Mouse (Mus musculus) thymus, postnatal 36 days (tissue): ENCODE data around the gene Npas3.

ENCODE experiments used
- DNase-seq, 2 experiments: peaks; one replicate each; pipeline ENCODE4 v3.0.0; 2022; ENCODE audit warnings: mixed read lengths in 2 of 2

Gene Npas3

GRCm38 (mm10) chr12:54067886-54068756 is 819.6 kb downstream of the Npas3 start:
- DNase-seq, result peak in 1 of 2 experiments; percentile 6

GRCm38 (mm10) chr12:54068757-54069146 is 820.3 kb downstream of the Npas3 start:
- no peak for DNase-seq

- no peak for DNase-seq
Measured at GRCm38 (mm10) chr12:54074012-54074411, 825.5 kb downstream of the Npas3 start.

- DNase-seq, result no peak
Measured at GRCm38 (mm10) chr12:54080996-54081395, 832.5 kb downstream of the Npas3 start.

- DNase-seq, result no peak
Measured at GRCm38 (mm10) chr12:54093729-54094128, 845.3 kb downstream of the Npas3 start.

- DNase-seq, result no peak
Measured at GRCm38 (mm10) chr12:54096492-54096891, 848.0 kb downstream of the Npas3 start.

- no peak for DNase-seq
Measured at GRCm38 (mm10) chr12:54098136-54098535, 849.7 kb downstream of the Npas3 start.

GRCm38 (mm10) chr12:54098785-54099184 is 850.3 kb downstream of the Npas3 start:
- peak; percentile 61 to 67 for DNase-seq

GRCm38 (mm10) chr12:54099458-54099857 is 851.0 kb downstream of the Npas3 start:
- no peak for DNase-seq

GRCm38 (mm10) chr12:54101307-54101870 is 852.9 kb downstream of the Npas3 start:
- no peak for DNase-seq

GRCm38 (mm10) chr12:54102500-54102899 is 854.0 kb downstream of the Npas3 start:
- no peak for DNase-seq

- no peak for DNase-seq
Measured at GRCm38 (mm10) chr12:54105531-54105930, 857.1 kb downstream of the Npas3 start.

- DNase-seq, result no peak
Measured at GRCm38 (mm10) chr12:54105946-54106345, 857.5 kb downstream of the Npas3 start.

GRCm38 (mm10) chr12:54110342-54110741 is 861.9 kb downstream of the Npas3 start:
- no peak for DNase-seq

GRCm38 (mm10) chr12:54110930-54111329 is 862.5 kb downstream of the Npas3 start:
- DNase-seq, result no peak

GRCm38 (mm10) chr12:54120386-54120785 is 871.9 kb downstream of the Npas3 start:
- DNase-seq, result no peak

GRCm38 (mm10) chr12:54121286-54121685 is 872.8 kb downstream of the Npas3 start:
- no peak for DNase-seq
